Mouse (Mus musculus) yolk sac, embryonic 10.5 days (tissue): ENCODE measurements around the gene Tmem109.

ENCODE experiments used
- DNase-seq: peaks from one replicate; pipeline ENCODE4 v3.0.0-alpha.2; 2017; ENCODE audit warnings: low spot score

The Tmem109 gene

GRCm38 (mm10) chr19:10892201-10892600, 10.4 kb upstream of the Tmem109 start:
- no peak for DNase-seq

GRCm38 (mm10) chr19:10880975-10881425, 801 bp downstream of the Tmem109 start:
- no peak for DNase-seq

- DNase-seq, result peak; percentile 46
Observed at GRCm38 (mm10) chr19:10880085-10880974, 1.5 kb downstream of the Tmem109 start.

DNA sequence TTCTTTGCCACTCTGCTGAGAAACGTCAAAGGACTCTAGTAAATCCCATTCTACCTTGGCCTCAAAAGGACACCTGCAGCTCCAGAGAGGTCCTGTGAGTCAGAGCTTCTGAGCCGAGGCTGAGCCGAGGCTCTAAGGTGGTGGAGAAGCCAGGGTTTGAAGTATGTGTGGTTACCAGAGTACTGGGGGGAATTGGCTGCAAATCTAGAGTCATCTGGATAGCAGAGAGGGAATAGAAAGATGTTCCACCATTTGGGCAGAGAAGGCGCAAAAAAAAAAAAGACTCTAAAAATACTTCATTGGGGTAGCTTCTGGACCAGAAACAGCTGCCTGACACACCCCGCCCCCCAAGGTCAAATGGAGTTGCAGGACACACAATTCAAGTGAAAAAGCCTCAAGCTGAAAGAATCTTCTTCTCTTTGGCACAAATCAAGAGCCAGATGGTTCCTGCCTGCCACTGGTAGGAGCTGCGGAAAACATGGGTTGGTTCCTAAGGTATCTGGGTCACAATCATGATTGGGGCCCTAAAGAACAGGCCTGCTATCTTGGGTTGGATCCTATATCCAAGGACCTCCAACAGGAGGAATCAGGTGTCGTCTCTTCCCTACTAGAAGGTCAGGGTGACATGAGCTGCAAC, 3.5 kb downstream of the Tmem109 start:
- DNase-seq, result no peak

GRCm38 (mm10) chr19:10871328-10871961, 10.4 kb downstream of the Tmem109 start:
- no peak for DNase-seq

DNA sequence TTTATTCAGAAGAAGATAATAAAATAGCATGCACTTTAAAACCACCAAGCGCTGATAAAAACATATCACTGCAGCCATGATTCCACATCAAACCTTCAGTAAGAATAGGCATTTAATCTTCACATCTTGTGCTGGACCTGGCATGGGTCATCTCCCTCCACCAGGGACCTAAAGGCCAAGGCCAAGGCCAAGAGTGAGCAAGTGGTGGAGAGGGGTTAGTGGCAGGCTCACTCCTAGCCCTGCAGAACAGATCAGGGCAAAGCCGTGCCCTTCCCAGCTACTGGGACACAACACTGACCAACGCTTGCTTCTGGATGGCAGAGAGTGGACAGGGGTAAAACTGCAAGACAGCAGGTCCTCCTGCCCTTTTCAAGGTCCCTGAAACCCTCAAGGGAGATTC, 11.1 kb downstream of the Tmem109 start:
- DNase-seq, result no peak

GRCm38 (mm10) chr19:10869886-10870527, 11.8 kb downstream of the Tmem109 start, which contains the start of gene Tmem132a:
Gene Tmem132a, minus strand, starts transcription at chr19:10869940.
- DNase-seq, result no peak

DNA sequence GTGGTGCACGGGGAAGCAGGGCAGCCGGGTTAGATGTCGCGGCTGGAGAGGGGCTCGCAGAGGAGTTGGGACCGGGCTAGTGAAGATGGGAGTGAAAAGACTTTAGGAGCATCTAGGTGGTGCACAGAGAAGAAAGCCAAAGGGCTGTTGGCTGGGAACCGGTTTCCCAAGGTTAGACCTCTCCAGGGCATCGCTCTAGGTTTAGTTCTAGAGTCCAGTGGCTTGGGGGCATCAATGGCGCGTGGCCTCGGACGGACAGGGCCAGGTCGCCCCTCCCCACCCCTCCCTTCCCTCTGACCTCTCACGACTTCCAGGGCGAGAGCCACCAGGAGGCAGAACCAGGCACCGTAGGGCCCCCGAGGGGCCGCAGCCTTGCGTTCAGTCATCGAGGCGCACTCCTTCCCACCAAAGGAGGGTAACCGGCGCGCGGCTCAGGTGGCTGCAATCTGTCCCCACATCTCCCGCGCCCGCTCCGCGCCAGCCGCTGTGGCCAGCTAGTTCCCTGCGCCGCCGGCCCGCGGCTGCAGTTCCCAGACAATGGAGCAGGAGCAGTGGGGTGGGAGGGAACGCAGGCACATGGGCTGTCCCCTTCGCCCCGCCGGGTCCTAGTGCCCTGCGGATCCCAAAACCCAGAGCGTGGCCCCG, 12.4 kb downstream of the Tmem109 start:
- peak; percentile 82 for DNase-seq

DNA sequence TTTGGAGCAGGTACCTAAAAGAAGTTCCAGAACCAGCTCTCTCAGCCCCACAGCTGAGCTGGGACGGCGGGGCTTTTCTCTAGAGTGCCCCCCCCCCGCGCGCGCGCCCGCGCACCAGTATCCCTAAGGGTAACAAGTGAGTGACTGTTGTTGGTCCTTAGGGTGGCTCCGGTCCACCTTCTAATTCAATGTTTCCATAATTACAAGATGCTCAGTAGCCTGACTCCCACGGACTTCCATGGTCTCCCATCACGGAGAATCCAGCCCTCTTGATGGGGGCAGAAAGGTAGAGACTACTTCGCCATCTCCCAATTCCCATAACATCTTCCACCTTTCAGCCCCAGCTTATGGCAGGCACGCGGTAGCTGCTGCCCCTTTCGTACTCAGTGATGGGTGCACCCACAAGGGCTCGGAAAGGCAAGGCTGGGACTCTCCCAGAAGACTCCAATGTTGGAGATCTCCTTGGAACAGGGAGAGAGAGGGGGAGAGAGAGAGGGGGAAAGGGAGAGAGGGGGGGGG, 13.1 kb downstream of the Tmem109 start:
- no peak for DNase-seq

GRCm38 (mm10) chr19:10867946-10868622, 13.7 kb downstream of the Tmem109 start:
- DNase-seq, result no peak

DNA sequence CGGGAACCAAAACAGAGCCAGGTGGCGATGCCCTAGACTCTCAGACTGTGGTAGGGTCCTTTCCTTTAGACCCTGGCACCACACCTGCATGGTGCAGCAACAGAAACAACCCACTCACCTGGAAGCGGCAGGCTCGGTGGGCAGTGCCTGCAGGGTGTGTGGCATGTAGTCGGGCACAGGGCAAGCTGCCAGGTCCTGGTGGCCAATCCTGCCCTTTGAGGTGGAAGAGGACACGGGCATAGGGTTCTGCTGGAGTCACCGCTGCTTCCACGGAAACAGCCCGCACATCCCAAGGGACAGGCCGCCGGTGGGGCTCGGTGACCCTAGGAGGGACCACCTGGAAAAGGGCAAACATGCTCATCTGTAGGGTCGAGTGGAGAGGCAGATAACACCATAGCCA, 15.4 kb downstream of the Tmem109 start:
- no peak for DNase-seq

- no peak for DNase-seq
Observed at GRCm38 (mm10) chr19:10860072-10860497, 21.7 kb downstream of the Tmem109 start.

GRCm38 (mm10) chr19:10856520-10856919, 25.3 kb downstream of the Tmem109 start:
- no peak for DNase-seq

DNA sequence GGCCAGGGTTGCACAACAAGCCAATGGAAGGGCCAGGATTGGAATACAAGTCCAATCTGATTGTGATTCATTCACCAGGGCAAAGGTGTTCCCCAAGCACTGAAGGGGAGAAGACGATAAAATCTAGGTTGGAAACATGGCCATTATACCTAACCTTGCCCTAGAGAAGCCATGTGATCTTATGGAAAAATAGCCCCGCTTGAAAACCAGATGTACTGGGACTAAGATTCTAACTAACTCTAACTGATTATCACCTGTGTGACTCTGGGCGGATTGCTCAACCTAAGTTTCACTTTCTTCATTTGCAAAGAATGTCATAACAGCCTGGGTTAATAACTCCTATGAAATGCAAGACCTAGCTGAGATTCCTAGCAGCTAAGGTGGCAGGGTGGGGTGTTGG, 26.4 kb downstream of the Tmem109 start:
- no peak for DNase-seq

DNA sequence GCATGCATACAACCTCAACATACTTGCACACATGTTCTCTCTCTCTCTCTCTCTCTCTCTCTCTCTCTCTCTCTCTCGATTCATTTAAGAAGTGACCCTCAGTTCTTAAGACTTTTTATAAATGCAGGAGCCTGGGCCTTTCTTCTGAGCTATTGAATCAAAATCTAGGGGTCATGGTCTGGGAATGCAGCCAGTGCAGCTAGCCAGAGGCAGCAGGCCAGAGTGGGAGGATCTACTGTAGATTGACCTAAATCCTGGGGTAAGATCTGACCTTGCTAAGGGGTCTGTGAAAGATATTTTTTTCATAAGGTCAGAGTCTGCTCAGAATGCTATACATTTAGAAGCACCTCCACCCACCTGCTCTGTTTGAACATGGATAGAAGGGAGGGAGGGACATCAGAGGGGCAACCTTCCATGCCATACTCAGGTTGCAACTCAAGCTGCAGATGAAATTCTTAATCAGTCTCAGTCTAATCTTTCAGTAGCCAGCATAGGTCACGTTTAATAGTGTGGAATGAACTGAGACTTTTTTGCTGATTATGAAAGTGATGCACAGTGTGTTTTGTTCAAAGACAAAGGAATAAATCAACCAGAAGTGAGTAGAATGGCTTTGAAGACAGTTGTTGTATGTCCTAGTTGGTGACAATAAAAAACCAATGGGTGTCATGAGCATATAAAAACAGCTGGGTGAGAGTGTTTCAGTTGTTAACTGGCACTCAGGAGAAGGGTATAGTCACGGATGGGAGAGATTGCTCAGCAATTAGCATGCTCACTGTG, 34.3 kb downstream of the Tmem109 start:
- DNase-seq, result no peak

DNA sequence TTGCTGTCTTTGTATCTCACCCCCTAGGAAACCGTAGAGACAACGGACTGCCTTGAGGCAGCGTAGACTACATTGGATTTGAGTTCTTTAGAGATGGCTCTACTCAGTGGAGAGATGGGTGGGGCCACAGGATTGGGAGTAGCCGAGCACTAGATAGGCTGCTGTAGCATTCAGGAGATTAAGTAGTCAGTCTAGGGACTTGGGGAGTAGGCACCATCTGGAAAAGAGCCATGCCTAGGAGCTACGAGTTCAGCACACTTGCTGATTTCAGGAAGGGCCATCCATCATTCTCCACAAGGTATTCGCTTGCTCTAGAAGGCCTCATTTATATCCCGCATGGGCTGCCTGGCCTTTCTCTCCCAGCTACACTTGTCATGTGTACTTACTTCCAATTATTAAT, 35.7 kb downstream of the Tmem109 start:
- no peak for DNase-seq

GRCm38 (mm10) chr19:10845454-10845853, 36.3 kb downstream of the Tmem109 start:
- DNase-seq, result no peak

- no peak for DNase-seq
Observed at GRCm38 (mm10) chr19:10844206-10844605, 37.6 kb downstream of the Tmem109 start.

- DNase-seq, result no peak
Observed at GRCm38 (mm10) chr19:10842914-10843313, 38.9 kb downstream of the Tmem109 start.
